Mouse (Mus musculus) left cerebral cortex, adult 8-10 months (tissue): ENCODE data around the gene Gm9970. TPM values are rescaled to one million over a fixed set of nuclear protein-coding genes. Genes with fewer than 3 reads are reported as not detected.

Source experiments
- DNase-seq, 2 experiments: peaks; one replicate each; pipeline ENCODE4 v3.0.0; 2022; ENCODE audit warnings: low spot score in 2 of 2
- total RNA-seq, 4 experiments: library from RNA; stranded (reverse); gene quantifications; 2 replicates each; pipeline ENCODE4 v1.2.4; 2022

Gm9970 gene
- total RNA-seq, 4 experiments from 2014 or later = 0.74 to 0.89 TPM; not detected in 2

DNA sequence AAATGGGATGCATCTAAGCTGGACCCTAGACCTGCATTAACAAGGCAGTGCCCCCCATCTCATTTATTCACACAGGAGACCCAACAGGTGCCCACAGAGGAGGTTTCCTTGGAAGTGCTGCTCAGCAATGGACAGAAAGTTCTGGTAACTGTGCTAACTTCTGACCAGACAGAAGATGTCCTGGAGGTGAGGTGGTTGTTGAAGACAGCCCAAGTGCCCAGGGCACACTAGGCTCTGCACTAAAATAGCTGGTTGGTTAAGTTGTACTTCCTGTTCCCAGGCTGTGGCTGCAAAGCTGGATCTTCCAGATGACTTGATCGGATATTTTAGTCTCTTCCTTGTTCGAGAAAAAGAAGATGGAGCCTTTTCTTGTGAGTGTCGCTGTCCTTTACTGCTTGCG is 45.4 kb downstream of the Gm9970 start:
- no peak for DNase-seq

DNA sequence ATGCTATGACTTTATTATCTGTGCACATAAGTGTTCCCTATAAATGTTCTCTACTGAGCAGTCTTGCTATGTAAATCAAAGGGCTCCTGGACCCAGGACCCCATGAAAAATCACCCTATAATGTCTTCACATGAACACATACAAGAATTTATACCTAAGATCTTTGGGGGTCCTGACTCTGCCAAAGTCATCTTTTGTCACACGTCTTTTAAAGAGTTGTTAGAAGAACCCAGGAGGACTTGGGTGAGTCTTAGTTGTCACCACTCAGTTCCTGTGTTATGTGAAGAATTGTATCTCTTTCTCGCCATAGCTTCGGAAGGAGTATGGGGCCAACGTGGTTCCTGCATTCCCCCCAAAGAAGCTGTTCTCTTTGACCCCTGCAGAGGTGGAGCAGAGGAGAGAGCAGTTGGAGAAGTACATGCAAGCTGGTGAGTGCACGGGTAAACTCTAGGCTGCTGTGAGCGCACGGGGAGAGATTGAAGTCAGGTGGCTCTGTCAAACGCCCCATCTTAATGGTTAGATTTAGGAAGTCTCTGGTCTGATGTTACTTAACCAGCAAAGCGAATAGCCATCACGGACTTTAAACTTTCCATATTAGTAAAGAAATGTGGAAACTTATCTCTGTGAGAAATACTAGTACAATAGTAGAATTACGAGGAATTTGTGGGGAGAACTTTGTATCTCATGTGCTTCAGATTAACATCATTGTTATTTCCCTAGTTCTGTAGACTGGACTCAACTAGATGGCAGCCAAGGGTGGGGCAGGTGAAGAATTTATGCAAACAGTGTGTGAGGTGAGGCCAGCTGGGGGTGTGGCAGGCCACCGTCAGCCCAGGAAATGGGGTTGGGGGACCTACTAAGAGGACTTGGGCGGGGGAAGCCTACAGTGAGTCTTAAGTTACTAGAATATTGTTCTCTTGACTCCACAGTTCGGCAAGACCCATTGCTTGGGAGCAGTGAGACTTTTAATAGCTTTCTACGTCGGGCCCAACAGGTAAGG is 46.2 kb downstream of the Gm9970 start:
- no peak for DNase-seq

DNA sequence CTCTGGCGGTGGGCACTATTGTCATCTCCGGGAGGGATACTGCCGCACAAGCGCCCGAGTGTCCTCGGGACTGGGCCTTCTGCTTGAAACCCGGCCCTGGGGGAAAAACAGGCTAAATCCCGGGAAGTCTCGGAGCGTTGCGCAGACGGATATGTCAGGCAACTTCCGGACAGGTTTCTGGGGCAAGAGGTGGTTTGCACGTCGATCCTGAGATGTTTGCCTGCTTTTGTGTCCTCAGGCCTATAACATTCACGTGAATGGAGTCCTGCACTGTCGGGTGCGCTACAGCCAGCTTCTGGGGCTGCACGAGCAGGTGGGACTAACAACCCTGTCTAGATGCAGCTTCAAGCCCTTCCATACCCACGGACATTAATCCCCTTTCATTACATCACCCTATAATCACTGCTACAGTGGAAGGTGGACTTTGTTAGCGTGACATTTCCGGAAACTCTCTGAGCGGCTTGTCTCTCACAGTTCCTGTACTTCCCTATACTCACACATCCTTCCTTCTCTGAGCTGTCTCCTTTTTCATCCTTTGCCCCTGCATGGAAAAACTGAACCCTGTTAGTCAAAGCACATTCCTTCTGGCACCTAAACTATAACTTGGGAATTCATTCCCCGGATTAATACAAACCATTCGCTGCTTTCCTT is 47.3 kb downstream of the Gm9970 start:
- no peak for DNase-seq

DNA sequence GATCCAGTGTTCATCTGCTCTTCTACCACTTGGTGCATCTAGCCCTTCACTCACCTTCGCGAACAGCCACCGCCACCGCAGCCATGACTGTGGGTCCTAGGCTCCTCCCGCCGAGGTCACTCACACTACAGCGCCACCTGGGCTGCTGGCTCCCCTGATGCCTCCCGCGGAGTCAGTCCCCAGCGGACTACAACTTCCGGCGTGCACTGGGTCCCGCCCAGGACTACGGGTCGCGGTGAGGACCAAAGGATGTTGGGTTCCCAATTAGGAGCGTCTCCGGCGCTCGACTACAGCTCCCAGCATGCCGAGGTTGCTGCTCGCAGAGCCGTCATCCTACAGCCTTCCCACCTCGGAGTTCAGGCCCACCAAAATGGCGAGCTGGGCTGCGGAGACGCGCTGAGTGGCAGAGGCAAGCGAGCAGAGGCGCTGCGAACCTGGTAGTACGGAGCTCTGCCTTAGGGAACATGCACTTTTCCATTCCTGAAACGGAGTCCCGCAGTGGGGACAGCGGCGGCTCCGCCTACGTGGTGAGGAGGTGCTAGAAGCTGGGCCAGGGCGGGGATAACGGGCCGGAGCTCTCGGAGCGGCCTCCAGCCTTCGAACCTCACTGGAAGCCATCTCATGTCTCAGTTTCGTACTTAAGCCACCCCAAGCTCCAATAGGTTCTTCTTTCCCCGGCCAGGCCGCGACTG is 47.9 kb downstream of the Gm9970 start, which contains the start of the genes Snx17 and Eif2b4:
TSS of gene Snx17 (plus strand) at position 289 of the 692 bp plus-strand sequence.
TSS of gene Eif2b4 (minus strand) at position 492 of the 692 bp plus-strand sequence.
- DNase-seq = peak; percentile 99

DNA sequence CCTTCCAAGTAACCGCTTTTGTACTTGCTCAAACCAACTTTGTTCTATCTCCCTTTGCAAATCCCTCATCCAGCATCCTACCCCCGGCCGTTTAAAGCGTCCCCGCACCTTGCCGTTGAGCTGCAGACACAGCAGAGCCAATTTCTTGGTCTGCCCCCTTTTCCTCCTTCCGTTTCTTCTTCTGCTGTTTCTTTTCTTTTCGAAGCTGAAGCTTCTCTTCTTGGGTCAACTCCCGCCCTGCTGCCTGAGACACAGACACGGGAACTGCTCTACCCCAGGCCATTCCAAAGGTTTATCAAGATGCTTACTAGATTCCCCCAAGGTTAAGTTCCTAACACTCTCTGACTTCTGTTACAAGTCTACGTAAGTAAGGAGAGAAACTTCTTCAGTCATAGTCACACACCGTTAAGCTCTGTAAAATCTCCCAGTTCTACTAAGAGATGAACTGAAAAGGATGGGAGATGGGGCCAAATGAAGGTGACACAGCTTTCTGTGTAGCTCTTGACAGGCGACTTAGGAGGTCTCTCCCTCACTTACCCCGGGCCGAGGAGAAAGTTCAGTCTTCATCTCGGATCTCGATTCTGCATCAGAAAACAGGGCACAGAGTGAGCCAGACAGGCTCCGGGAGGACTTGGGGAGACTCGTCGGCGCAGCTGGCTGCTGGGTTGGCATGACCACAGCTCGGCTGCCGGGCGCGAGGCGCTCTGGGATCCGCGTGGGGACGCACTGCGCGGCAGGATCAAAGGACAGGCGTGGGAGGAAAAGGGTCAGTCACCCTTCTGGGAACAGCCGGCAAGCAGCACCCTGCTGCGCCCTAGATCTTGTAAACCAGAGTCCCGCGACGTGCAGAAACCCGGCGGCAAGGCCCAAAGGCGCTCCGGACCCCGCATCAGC is 48.7 kb downstream of the Gm9970 start:
- no peak for DNase-seq

Other genes starting within 250 kb of the Gm9970 start
- gene Atraid, start 192.9 kb downstream of the Gm9970 start, total RNA-seq = 10 to 100 TPM; 77.1 to 86.3 (median 80.2) TPM
- gene Slc5a6, start 192.3 kb downstream of the Gm9970 start, total RNA-seq = 10 to 100 TPM; 16.1 to 22.2 (median 20.6) TPM
- 10 to 100 TPM; 16.8 to 28.5 (median 20.1) TPM for gene Cad, start 186.5 kb downstream of the Gm9970 start, total RNA-seq
- not detected for gene Dnajc5g, start 134.9 kb downstream of the Gm9970 start, total RNA-seq
- gene Slc30a3, start 133.0 kb downstream of the Gm9970 start, total RNA-seq = 100 to 1,000 TPM; 102 to 124 (median 110) TPM
- 1 to 10 TPM in 2 of 4 experiments, under 1 TPM in 2; 0.50 to 2.0 (median 1.1) TPM for gene Trim54, start 124.5 kb downstream of the Gm9970 start, total RNA-seq
- gene Ucn, start 102.4 kb downstream of the Gm9970 start, total RNA-seq = 1 to 10 TPM in 1 of 4 experiments, not detected in 3; 2.3 TPM
- gene Mpv17, start 87.0 kb downstream of the Gm9970 start, total RNA-seq = 10 to 100 TPM; 44.3 to 56.1 (median 49.9) TPM
- 1 to 10 TPM; 1.8 to 6.0 (median 2.5) TPM for gene Gm29609, start 61.3 kb downstream of the Gm9970 start, total RNA-seq
- 10 to 100 TPM; 49.8 to 65.0 (median 58.1) TPM for gene Gtf3c2, start 61.1 kb downstream of the Gm9970 start, total RNA-seq
- gene Snx17, start 48.0 kb downstream of the Gm9970 start, total RNA-seq = 10 to 100 TPM; 80.7 to 85.0 (median 83.6) TPM
- gene Eif2b4, start 47.8 kb downstream of the Gm9970 start, total RNA-seq = 10 to 100 TPM; 30.1 to 37.0 (median 36.1) TPM
- gene Zfp513, start 38.9 kb downstream of the Gm9970 start, total RNA-seq = 10 to 100 TPM; 24.1 to 31.4 (median 28.4) TPM
- gene Ppm1g, start 20.5 kb downstream of the Gm9970 start, total RNA-seq = 10 to 100 TPM; 64.9 to 77.9 (median 75.5) TPM
- 10 to 100 TPM; 85.2 to 91.1 (median 87.6) TPM for gene Nrbp1, start 368 bp downstream of the Gm9970 start, total RNA-seq
- 1 to 10 TPM; 1.5 to 3.6 (median 2.5) TPM for gene Krtcap3, start 10.5 kb upstream of the Gm9970 start, total RNA-seq
- gene Ift172, start 49.9 kb upstream of the Gm9970 start, total RNA-seq = 10 to 100 TPM; 75.0 to 98.2 (median 83.8) TPM
- gene Fndc4, start 54.8 kb upstream of the Gm9970 start, total RNA-seq = 100 to 1,000 TPM; 132 to 144 (median 133) TPM
- under 1 TPM in 2 of 4 experiments, not detected in 2; 0.11 to 0.44 TPM for gene Gckr, start 56.2 kb upstream of the Gm9970 start, total RNA-seq
- gene Zfp512, start 211.2 kb upstream of the Gm9970 start, total RNA-seq = 10 to 100 TPM; 47.5 to 52.8 (median 51.8) TPM
- under 1 TPM in 1 of 4 experiments, not detected in 3; 0.17 TPM for gene 4930548H24Rik, start 244.5 kb upstream of the Gm9970 start, total RNA-seq